Mouse (Mus musculus) hindbrain, embryonic 12.5 days (tissue): ENCODE measurements around the gene Tnfrsf1a. TPM values are rescaled to one million over a fixed set of nuclear protein-coding genes. Genes with fewer than 3 reads are reported as not detected.

Source experiments
- ATAC-seq: fragments of 200-750 bp; cut with Nextera tagmentation; 2 replicates; pipeline ENCODE4 v1.8.0; 2017; ENCODE audit warnings: moderate TSS enrichment; ENCODE audit not compliant: low FRiP score
- H3K27ac ChIP-seq: fragments of 300-500 bp; sonication (generic); 2 replicates; pipeline ENCODE4 v1.5.1; 2016; ENCODE audit warnings: mild to moderate bottlenecking
- H3K27me3 ChIP-seq: fragments of 300-500 bp; sonication (generic); 2 replicates; pipeline ENCODE4 v1.6.1; 2016; ENCODE audit warnings: mild to moderate bottlenecking
- H3K36me3 ChIP-seq: fragments of 300-500 bp; sonication (generic); 2 replicates; pipeline ENCODE4 v1.6.1; 2016; ENCODE audit warnings: mild to moderate bottlenecking
- H3K4me1 ChIP-seq: fragments of 300-500 bp; sonication (generic); 2 replicates; pipeline ENCODE4 v1.6.1; 2016
- H3K4me2 ChIP-seq: fragments of 300-500 bp; sonication (generic); replicated peaks from 2 replicates; pipeline ENCODE4 v1.6.1; 2016; ENCODE audit warnings: mild to moderate bottlenecking
- H3K4me3 ChIP-seq: fragments of 300-500 bp; sonication (generic); 2 replicates; pipeline ENCODE4 v1.5.1; 2016; ENCODE audit warnings: mild to moderate bottlenecking
- H3K9ac ChIP-seq: fragments of 300-500 bp; sonication (generic); 2 replicates; pipeline ENCODE4 v1.6.1; 2016; ENCODE audit warnings: mild to moderate bottlenecking, moderate library complexity
- H3K9me3 ChIP-seq: fragments of 300-500 bp; sonication (generic); replicated peaks from 2 replicates; pipeline ENCODE4 v1.6.1; 2016; ENCODE audit warnings: mild to moderate bottlenecking
- WGBS: fragments of 180-500 bp; shearing (Covaris S2); methylation state at CpG from one replicate; pipeline ENCODE4 v1.1.7; 2016; 5-methylcytosine and 5-hydroxymethylcytosine counted together
- polyA plus RNA-seq: library from polyadenylated mRNA; unstranded; fragments of >200 nt; fragmentation: Nextera tagmentation; extraction: Ambion mirVana; gene quantifications from 2 replicates; pipeline ENCODE4 v1.2.1, GENCODE M21; 2016

Gene Tnfrsf1a
- polyA plus RNA-seq, 1 experiment from 2014 or later: 29.9 TPM

DNA sequence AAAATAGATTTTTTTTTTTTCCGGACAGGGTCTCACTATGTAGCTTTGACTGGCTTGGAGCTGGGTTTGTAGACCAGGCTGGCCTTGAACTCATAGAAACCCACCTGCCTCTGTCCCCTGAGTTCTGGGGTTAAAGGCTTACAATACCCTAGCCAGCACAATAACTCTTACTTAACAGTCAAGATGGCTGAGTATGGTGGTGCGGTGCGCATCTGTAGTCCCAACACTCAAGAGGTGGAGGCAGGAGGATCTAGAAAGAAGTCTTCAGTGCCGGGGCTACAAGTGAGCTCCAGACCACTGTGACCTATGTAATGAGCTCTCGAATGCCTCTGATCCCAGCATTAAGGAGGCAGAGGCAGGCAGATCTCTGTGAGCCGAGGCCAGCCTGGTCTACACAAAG, 62.5 kb downstream of the Tnfrsf1a start:
- 96% methylated on average over 6 of the region's 6 CpGs for WGBS
- no peak for ATAC-seq

More for the DNA sequence above, 62.5 kb downstream of the Tnfrsf1a start:
- H3K27ac ChIP-seq: no peak overlapping the region
- no peak overlapping the region for H3K9ac ChIP-seq
- H3K36me3 ChIP-seq: no peaks in the 10 kb centered on the region
- H3K9me3 ChIP-seq: 0 out of 2 replicates have a peak, but pooled peaks cover 3% of the 10 kb centered on the region
- H3K4me2 ChIP-seq: no peak overlapping the region
- no peak overlapping the region for H3K4me3 ChIP-seq
- no peaks in the 10 kb centered on the region for H3K27me3 ChIP-seq
- no peaks in the 10 kb centered on the region; the same call in 1 of the 2 replicates for H3K4me1 ChIP-seq

Other genes with a start within 250 kb of the Tnfrsf1a start
- 48.1 and 54.2 TPM in 2 replicates for gene Nop2, start 217.5 kb upstream of the Tnfrsf1a start, polyA plus RNA-seq
- 19.2 and 21.3 TPM in 2 replicates for gene Iffo1, start 204.1 kb upstream of the Tnfrsf1a start, polyA plus RNA-seq
- 1,498 and 1,567 TPM in 2 replicates for gene Gapdh, start 182.9 kb upstream of the Tnfrsf1a start, polyA plus RNA-seq
- gene Ncapd2, start 157.7 kb upstream of the Tnfrsf1a start, polyA plus RNA-seq: 140 and 142 TPM in 2 replicates
- gene Mrpl51, start 157.6 kb upstream of the Tnfrsf1a start, polyA plus RNA-seq: 163 and 165 TPM in 2 replicates
- gene Vamp1, start 133.8 kb upstream of the Tnfrsf1a start, polyA plus RNA-seq: 5.9 and 6.0 TPM in 2 replicates
- gene Tapbpl, start 117.5 kb upstream of the Tnfrsf1a start, polyA plus RNA-seq: 2.5 and 2.9 TPM in 2 replicates
- 1.6 and 1.9 TPM in 2 replicates for gene Cd27, start 112.4 kb upstream of the Tnfrsf1a start, polyA plus RNA-seq
- 0.16 TPM in 1 of 2 replicates, not detected in the other for gene Tuba3a, start 63.3 kb upstream of the Tnfrsf1a start, polyA plus RNA-seq
- 19.6 and 20.6 TPM in 2 replicates for gene Ltbr, start 35.5 kb upstream of the Tnfrsf1a start, polyA plus RNA-seq
- 0.48 and 0.49 TPM in 2 replicates for gene Scnn1a, start 28.7 kb upstream of the Tnfrsf1a start, polyA plus RNA-seq
- gene Plekhg6, start 31.4 kb downstream of the Tnfrsf1a start, polyA plus RNA-seq: 0.18 and 0.22 TPM in 2 replicates
- 49.2 and 54.1 TPM in 2 replicates for gene Cd9, start 145.4 kb downstream of the Tnfrsf1a start, polyA plus RNA-seq
- 11.3 and 11.5 TPM in 2 replicates for gene Vwf, start 197.4 kb downstream of the Tnfrsf1a start, polyA plus RNA-seq